Mouse (Mus musculus) thymus, postnatal 36 days (tissue): ENCODE measurements around the gene Nsmf.

Experiments
- DNase-seq, 2 experiments: peaks; one replicate each; pipeline ENCODE4 v3.0.0; 2022; ENCODE audit warnings: mixed read lengths in 2 of 2

Gene Nsmf

DNA sequence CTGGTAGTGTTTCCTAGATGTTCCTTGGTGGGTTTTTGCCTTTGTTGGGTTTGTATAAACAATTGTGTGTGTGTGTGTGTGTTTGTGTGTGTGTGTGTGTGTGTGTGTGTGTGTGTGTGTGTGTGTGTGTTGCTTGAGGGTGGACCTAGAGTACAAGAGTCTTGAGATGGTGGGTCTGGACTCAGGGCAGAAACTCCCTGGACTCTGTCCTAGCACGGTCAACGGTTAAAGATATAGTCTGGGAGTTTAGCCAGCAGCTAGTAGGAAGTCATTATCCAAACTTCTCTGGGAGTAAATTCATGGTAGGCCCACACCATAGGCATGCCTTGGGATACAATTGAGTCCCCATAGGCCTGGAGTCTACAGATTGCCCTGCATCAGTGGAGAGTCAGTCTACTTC lies 33.7 kb downstream of the Nsmf start:
- no peak for DNase-seq

- no peak for DNase-seq
These were observed 34.5 kb downstream of the Nsmf start for GRCm38 (mm10) chr2:25088636-25089035.

DNA sequence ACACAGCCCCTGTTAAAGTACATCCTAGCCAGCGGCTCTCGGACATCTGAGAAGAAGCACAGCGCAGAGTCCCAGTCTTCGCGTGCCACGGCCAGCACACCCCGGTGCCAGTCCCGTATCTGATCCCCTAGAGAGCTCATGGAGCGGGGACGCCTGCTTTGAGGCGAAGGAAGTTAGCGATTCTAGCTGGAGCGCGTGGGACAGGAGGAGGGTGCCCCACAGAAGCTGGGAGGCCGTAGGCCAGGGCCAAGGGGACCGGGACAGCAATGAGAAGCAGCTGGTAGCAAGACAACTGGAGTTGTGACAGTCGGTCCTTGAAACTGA lies 40.6 kb downstream of the Nsmf start:
- DNase-seq, result no peak

- no peak for DNase-seq
These were observed 41.1 kb downstream of the Nsmf start, which contains the start of gene Noxa1 for GRCm38 (mm10) chr2:25095109-25095850. Gene Noxa1, minus strand, starts transcription at chr2:25095149.

DNA sequence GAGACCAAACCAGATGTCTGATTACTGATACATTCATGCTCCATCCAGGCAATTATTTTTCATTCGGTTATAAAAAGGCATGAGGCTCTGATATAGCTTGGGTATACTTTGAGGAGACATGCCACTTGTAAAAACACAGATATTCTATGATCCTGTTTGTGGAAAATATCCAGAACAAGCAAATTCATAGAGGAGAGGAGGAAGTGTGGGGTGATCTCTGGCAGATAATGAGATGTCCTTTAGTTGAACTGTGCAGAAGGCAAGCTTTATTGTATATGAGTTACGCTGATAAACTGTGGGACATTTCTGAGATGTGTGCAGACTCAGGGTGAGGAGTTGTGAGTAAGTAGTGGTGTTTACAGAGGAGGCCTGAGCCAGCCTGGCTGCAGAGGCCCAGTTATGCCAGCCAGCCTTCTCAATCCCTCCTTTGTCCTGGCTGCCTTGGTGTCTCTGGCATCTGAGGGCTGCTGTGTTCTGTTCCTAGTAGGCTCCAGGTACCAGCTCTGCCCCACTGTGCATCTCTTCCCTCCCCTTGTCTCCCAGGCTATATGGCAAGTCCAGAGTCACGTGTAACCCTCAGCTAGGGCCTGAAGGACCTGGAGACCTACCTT lies 44.0 kb downstream of the Nsmf start:
- no peak for DNase-seq

DNA sequence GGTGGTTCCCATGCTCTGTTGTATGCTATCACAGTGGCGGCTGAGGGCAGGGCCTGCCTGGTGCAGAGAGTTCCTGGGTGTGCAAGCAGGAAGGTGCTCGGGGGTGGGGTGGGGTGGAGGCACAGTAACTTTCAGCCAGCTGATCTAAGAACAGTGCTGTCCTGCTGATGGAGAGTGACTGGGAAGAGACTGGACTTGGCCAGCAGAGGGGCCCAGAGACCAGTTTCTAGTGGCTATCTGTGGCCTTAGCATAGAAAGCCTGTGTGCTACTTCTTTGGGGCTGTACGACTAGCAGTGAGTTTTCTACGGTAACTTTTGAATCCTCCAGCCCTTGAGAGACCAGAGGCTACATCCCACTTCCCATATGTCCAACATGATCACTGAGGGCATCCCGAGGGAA lies 44.8 kb downstream of the Nsmf start:
- DNase-seq, result no peak

DNA sequence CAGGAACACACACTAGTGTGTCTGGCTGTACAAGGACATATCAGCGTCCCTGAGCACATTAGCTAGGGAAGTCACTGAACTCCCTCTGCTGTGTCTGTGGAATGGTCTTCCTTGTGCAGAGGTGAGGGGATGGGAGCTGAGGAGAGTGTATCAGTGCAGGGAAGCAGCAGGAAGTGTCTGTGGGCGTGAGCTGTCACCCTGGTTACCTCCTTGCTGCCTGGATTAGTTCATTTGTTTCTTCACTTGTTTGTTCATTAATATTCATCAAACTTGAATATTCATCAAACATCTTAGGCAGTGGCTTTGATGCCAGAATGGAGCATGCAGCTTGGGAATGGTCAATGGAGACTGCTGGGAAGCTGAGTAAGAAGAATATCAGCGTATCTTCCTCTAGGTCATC lies 45.5 kb downstream of the Nsmf start:
- no peak for DNase-seq

GRCm38 (mm10) chr2:25104122-25104521 lies 50.0 kb downstream of the Nsmf start:
- no peak for DNase-seq

GRCm38 (mm10) chr2:25106045-25106444 lies 51.9 kb downstream of the Nsmf start:
- DNase-seq, result no peak

GRCm38 (mm10) chr2:25109487-25109886 lies 55.3 kb downstream of the Nsmf start:
- no peak for DNase-seq

DNA sequence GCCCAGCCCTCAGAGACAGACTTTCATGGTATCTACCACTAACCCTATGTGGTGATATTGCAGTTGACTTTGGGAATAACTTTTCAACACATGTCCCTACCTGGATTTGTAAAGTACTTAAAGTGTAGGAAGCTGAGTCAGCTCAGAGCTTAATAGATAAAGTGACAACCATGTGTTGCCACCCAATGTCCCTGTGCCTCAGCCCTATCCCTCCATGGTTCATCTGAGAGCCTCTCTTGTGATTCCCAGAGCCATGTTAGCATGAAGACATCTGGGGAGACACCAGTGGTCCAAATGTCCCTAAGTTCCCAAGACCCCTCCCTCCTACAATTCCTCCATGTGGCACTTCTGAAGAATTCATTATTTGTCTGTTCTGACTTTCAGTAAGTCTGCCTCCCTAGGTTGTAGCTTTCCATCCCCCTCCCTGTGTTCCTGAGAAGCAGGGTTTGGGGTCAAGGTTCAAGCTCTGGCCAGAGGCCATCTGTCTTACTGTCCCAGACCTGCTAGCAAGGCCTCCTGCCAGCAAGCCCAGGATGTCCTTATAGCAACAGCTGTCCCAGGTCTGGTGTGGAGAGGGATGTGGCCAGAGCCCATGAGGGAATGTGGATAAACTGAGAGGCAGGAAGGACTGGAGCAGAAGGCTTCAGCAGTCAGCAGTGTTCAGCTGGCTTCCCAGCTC lies 56.5 kb downstream of the Nsmf start:
- DNase-seq, result no peak

- DNase-seq, result peak in 1 of 2 experiments; percentile 14
These were observed 57.1 kb downstream of the Nsmf start for GRCm38 (mm10) chr2:25111184-25111791.
